Mouse (Mus musculus) ES-Bruce4 (cell line): Measurements from ENCODE around the gene Anks4b.

Experiments used
- CTCF ChIP-seq: IDR thresholded peaks from one replicate; pipeline ENCODE4 v1.8.1; 2011; ENCODE audit warnings: low read depth, low read length
- EP300 ChIP-seq: IDR thresholded peaks from 2 replicates; pipeline ENCODE4 v1.6.1; 2011; ENCODE audit warnings: low read depth, low read length; ENCODE audit not compliant: insufficient read depth
- POLR2A ChIP-seq: IDR thresholded peaks from one replicate; pipeline ENCODE4 v1.8.1; 2011; ENCODE audit warnings: low read length; ENCODE audit not compliant: insufficient read depth

GRCm38 (mm10) chr7:120201771-120202170 lies 28.1 kb downstream of the Anks4b start, which contains the start of gene Crym:
- no peak for TF ChIP-seq EP300
- TF ChIP-seq CTCF: no peak
- no peak for TF ChIP-seq POLR2A
